ENCODE assay signal across 7 mouse cellular contexts in genomic region chr10:120475601-120476515, GRCm38 (mm10). TPM values are rescaled to one million over a fixed set of nuclear protein-coding genes. Genes with fewer than 3 reads are reported as not detected.
A peak's percentile ranks its signal among the peaks of the same experiment; 100 is the strongest.
DNase-seq lines count a peak whose midpoint lies in the region; ATAC-seq lines count a peak whose summit lies in the region.

TSS of gene Hmga2 (minus strand) at chr10:120476469.

- peak within 1 kb of the TSS; percentile 100 for H3K9ac ChIP-seq in limb, embryonic 13.5 days
- peak within 1 kb of the TSS; percentile 83 for H3K9ac ChIP-seq in midbrain, embryonic 12.5 days (replicated peaks)

- intact Hi-C loops in heart, postnatal 14 days (cut with DNase I): no loop called here

- no peaks in the 10 kb centered on the region for H3K27me3 ChIP-seq in limb, embryonic 13.5 days
- peaks cover 34% of the 10 kb centered on the region for H3K27me3 ChIP-seq in midbrain, embryonic 12.5 days

- H3K27ac ChIP-seq in limb, embryonic 13.5 days: peak within 1 kb of the TSS; percentile 97
- peak within 1 kb of the TSS; percentile 75 for H3K27ac ChIP-seq in midbrain, embryonic 12.5 days (replicated peaks)

- ATAC-seq in limb, embryonic 13.5 days (ENCODE audit: low FRiP score, low read depth): peak; percentile 44
- peak; percentile 59 for ATAC-seq in midbrain, embryonic 12.5 days (ENCODE audit: low FRiP score, low read depth)

- H3K4me2 ChIP-seq in limb, embryonic 13.5 days (replicated peaks): peak within 1 kb of the TSS; percentile 90
- H3K4me2 ChIP-seq in midbrain, embryonic 12.5 days (replicated peaks): peak within 1 kb of the TSS; percentile 95

- H3K4me3 ChIP-seq in limb, embryonic 13.5 days: peak within 1 kb of the TSS; percentile 94
- peak within 1 kb of the TSS; percentile 72 for H3K4me3 ChIP-seq in midbrain, embryonic 12.5 days

- 0 out of 2 replicates have a peak, but pooled peaks cover under 1% of the 10 kb centered on the region for H3K36me3 ChIP-seq in limb, embryonic 13.5 days
- no peaks in the 10 kb centered on the region for H3K36me3 ChIP-seq in midbrain, embryonic 12.5 days

- H3K9me3 ChIP-seq in limb, embryonic 13.5 days: no peaks in the 10 kb centered on the region
- no peaks in the 10 kb centered on the region for H3K9me3 ChIP-seq in midbrain, embryonic 12.5 days

- peak; percentile 24 for DNase-seq in urinary bladder, adult 2 months (ENCODE audit: low spot score)
- no peak for DNase-seq in urinary bladder, postnatal 10 days (ENCODE audit: low spot score)
- DNase-seq in embryo, embryonic 11.5 days (ENCODE audit: low read depth, low spot score): peak; percentile 56
- DNase-seq in heart, postnatal 14 days: peak; percentile 38 to 45
- DNase-seq in frontal cortex, postnatal 14 days (ENCODE audit: low spot score in 2 of 2): no peak

- peaks cover 24% of the 10 kb centered on the region for H3K4me1 ChIP-seq in limb, embryonic 13.5 days
- H3K4me1 ChIP-seq in midbrain, embryonic 12.5 days: peaks cover 55% of the 10 kb centered on the region

- WGBS in limb, embryonic 13.5 days: 0% methylated on average over 92 of the region's 99 CpGs
- under 1% methylated on average over 90 of the region's 99 CpGs for WGBS in midbrain, embryonic 12.5 days

RNA-seq across cellular contexts. Expression of gene Hmga2, which starts in this region (rescaled TPM):
- polyA plus RNA-seq in urinary bladder, adult 2 months (2012; rRNA removed): not detected in 2 replicates
- under 1 TPM in 1 of 2 experiments, not detected in 1; 0.07 TPM for total RNA-seq in heart, postnatal 14 days (2021)
- polyA plus RNA-seq in limb, embryonic 13.5 days (2015; fragmentation: Nextera tagmentation; extraction: Ambion mirVana): 88.7 and 108 TPM in 2 replicates
- 12.4 and 14.4 TPM in 2 replicates for polyA plus RNA-seq in midbrain, embryonic 12.5 days (2016; fragmentation: Nextera tagmentation; extraction: Ambion mirVana)

Comparison
In these comparisons a context has a peak if more than half of its experiments do, and no peak if none do; other contexts are left out.
1. RNA of gene Hmga2 (polyA plus RNA-seq): 88.7 to 108 TPM in limb, embryonic 13.5 days and 12.4 to 14.4 TPM in midbrain, embryonic 12.5 days; not detected in urinary bladder, adult 2 months; every median in the first group is over 10 times any median in the second.
2. Peak in DNase-seq in urinary bladder, adult 2 months; RNA of the gene not detected or under 1 TPM.
3. Peak in DNase-seq in heart, postnatal 14 days; RNA of the gene not detected or under 1 TPM.